Mouse (Mus musculus) cortical plate, adult 2 months (tissue): ENCODE data around the gene Dhrs1.

Experiments
- CTCF ChIP-seq: fragments of 200-500 bp; IDR thresholded peaks from 2 replicates; pipeline ENCODE4 v1.5.1; 2011; ENCODE audit warnings: mild to moderate bottlenecking, control low read depth, low read length; ENCODE audit not compliant: insufficient read depth; ENCODE audit errors: extremely low read depth
- POLR2A ChIP-seq: fragments of 200-500 bp; IDR thresholded peaks from 2 replicates; pipeline ENCODE4 v1.6.1; 2011; ENCODE audit warnings: mild to moderate bottlenecking, low read length, control low read depth; ENCODE audit not compliant: insufficient read depth; ENCODE audit errors: extremely low read depth

DNA sequence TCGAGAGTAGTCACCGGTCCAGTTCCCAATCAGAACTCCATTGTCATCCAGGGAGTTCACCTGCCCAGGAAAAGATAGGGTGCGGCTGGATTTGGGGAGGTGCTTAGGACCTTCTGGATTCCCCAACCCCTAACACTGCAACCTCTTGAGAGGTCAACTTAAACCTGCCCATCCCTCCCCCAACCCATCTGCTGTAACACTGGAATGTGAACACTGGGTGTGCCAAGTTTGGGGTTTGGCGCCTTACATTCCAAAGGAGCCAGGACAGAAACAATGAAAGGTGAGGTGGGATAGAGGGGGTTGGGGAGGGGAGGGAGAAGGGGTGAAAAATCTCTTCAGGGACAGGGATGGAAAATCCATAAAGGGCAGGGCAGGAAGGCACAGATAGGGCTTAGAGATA, 36.0 kb downstream of the Dhrs1 start:
- TF ChIP-seq CTCF (no peak), POLR2A (no peak)
